15 mouse cellular contexts compared by ENCODE assay signal in genomic region chr8:112269598-112269997, GRCm38 (mm10).
A peak's percentile ranks its signal among the peaks of the same experiment; 100 is the strongest.
DNase-seq lines count a peak whose midpoint lies in the region; ATAC-seq and TF ChIP-seq lines count a peak whose summit lies in the region.
"Had no signal": no experiment of that assay in that cellular context is flagged by ENCODE, and none has a peak within 500 bp of the region (broad histone marks: within the 10 kb centered on the region; RNA-seq: fewer than 3 reads in every experiment).

No protein-coding gene starts in this region.

- peak; percentile 41 for TF ChIP-seq CTCF in midbrain, postnatal 0 days (IDR thresholded peaks at IDR 0.05)

- no peak overlapping the region for H3K9ac ChIP-seq in embryonic facial prominence, embryonic 11.5 days (replicated peaks; ENCODE audit: low read length)
- H3K9ac ChIP-seq in forebrain, embryonic 13.5 days, result 0 out of 2 replicates have a peak overlapping the region, but pooled peaks have one; percentile 27
- no peak overlapping the region for H3K9ac ChIP-seq in hindbrain, embryonic 15.5 days
- no peak overlapping the region for H3K9ac ChIP-seq in midbrain, postnatal 0 days (replicated peaks; ENCODE audit: low read length, poor library complexity, severe bottlenecking)
- H3K9ac ChIP-seq: lung, embryonic 14.5 days had no signal

- ATAC-seq in embryonic facial prominence, embryonic 11.5 days (replicated peaks; ENCODE audit: insufficient number of reproducible peaks, low FRiP score, low TSS enrichment, low read depth), result peak; percentile 62; the same call in 1 of the 2 replicates
- ATAC-seq in forebrain, embryonic 13.5 days, result peak; percentile 54
- peak; percentile 66 for ATAC-seq in hindbrain, embryonic 15.5 days (ENCODE audit: low FRiP score, low read depth)
- no peak for ATAC-seq in midbrain, postnatal 0 days (ENCODE audit: low FRiP score)
- ATAC-seq in erythroid progenitor cell, adult 5-6 weeks (replicated peaks; ENCODE audit: low FRiP score, poor library complexity, severe bottlenecking), result no peak

- WGBS in embryonic facial prominence, embryonic 11.5 days, result 53% methylated on average over 5 of the region's 5 CpGs
- 50% methylated on average over 5 of the region's 5 CpGs for WGBS in embryonic facial prominence, embryonic 10.5 days
- 6% methylated on average over 5 of the region's 5 CpGs for WGBS in forebrain, embryonic 13.5 days
- WGBS in hindbrain, embryonic 15.5 days, result 21% methylated on average over 5 of the region's 5 CpGs
- WGBS in midbrain, postnatal 0 days, result 19% methylated on average over 5 of the region's 5 CpGs

- H3K4me1 ChIP-seq in embryonic facial prominence, embryonic 11.5 days (ENCODE audit: control insufficient read depth, insufficient read depth, low read length), result no peaks in the 10 kb centered on the region
- no peaks in the 10 kb centered on the region; the same call in 1 of the 2 replicates for H3K4me1 ChIP-seq in embryonic facial prominence, embryonic 10.5 days
- H3K4me1 ChIP-seq in forebrain, embryonic 13.5 days, result peaks cover 22% of the 10 kb centered on the region
- H3K4me1 ChIP-seq in hindbrain, embryonic 15.5 days (replicated peaks), result peaks cover 16% of the 10 kb centered on the region
- H3K4me1 ChIP-seq in midbrain, postnatal 0 days (ENCODE audit: insufficient read depth, low read length), result peaks cover 6% of the 10 kb centered on the region; the same call in 1 of the 2 replicates

- H3K9me3 ChIP-seq in embryonic facial prominence, embryonic 11.5 days (replicated peaks; ENCODE audit: control insufficient read depth, low read length), result no peaks in the 10 kb centered on the region
- H3K9me3 ChIP-seq in embryonic facial prominence, embryonic 10.5 days, result no peaks in the 10 kb centered on the region
- H3K9me3 ChIP-seq in forebrain, embryonic 13.5 days (replicated peaks), result no peaks in the 10 kb centered on the region
- H3K9me3 ChIP-seq in hindbrain, embryonic 15.5 days, result no peaks in the 10 kb centered on the region
- H3K9me3 ChIP-seq in midbrain, postnatal 0 days (ENCODE audit: low read length), result no peaks in the 10 kb centered on the region

- no peaks in the 10 kb centered on the region for H3K36me3 ChIP-seq in embryonic facial prominence, embryonic 11.5 days (replicated peaks; ENCODE audit: control insufficient read depth, insufficient read depth, low read depth, low read length)
- H3K36me3 ChIP-seq in embryonic facial prominence, embryonic 10.5 days (replicated peaks), result no peaks in the 10 kb centered on the region
- no peaks in the 10 kb centered on the region for H3K36me3 ChIP-seq in forebrain, embryonic 13.5 days (ENCODE audit: poor library complexity, severe bottlenecking)
- no peaks in the 10 kb centered on the region for H3K36me3 ChIP-seq in hindbrain, embryonic 15.5 days
- no peaks in the 10 kb centered on the region for H3K36me3 ChIP-seq in midbrain, postnatal 0 days (ENCODE audit: insufficient read depth, low read length)

- no peak for DNase-seq in embryonic facial prominence, embryonic 11.5 days (ENCODE audit: low spot score)
- DNase-seq in embryonic facial prominence, embryonic 10.5 days (ENCODE audit: low spot score), result no peak
- no peak for DNase-seq in midbrain, postnatal 0 days (ENCODE audit: low spot score)
- DNase-seq in spleen, adult 18-20 months, result no peak
- no peak for DNase-seq in kidney, postnatal 14 days
- DNase-seq: adrenal gland, adult 8-10 months; gastrocnemius, adult 2 months; heart, postnatal 10 days; kidney, adult 11 months; kidney, postnatal 4 days; lung, embryonic 14.5 days; thymus, adult 18-20 months had no signal

- no peak overlapping the region for H3K4me3 ChIP-seq in embryonic facial prominence, embryonic 11.5 days (ENCODE audit: low read depth, low read length)
- H3K4me3 ChIP-seq in embryonic facial prominence, embryonic 10.5 days, result no peak overlapping the region
- peak overlapping the region; percentile 11 for H3K4me3 ChIP-seq in forebrain, embryonic 13.5 days
- no peak overlapping the region for H3K4me3 ChIP-seq in hindbrain, embryonic 15.5 days
- H3K4me3 ChIP-seq in midbrain, postnatal 0 days (ENCODE audit: low read depth, low read length), result no peak overlapping the region
- H3K4me3 ChIP-seq: gastrocnemius, adult 2 months had no signal

- H3K27me3 ChIP-seq in embryonic facial prominence, embryonic 11.5 days (ENCODE audit: control insufficient read depth, insufficient read depth, low read length), result no peaks in the 10 kb centered on the region
- H3K27me3 ChIP-seq in embryonic facial prominence, embryonic 10.5 days (replicated peaks; ENCODE audit: low read depth, poor library complexity, severe bottlenecking), result no peaks in the 10 kb centered on the region
- no peaks in the 10 kb centered on the region for H3K27me3 ChIP-seq in forebrain, embryonic 13.5 days
- H3K27me3 ChIP-seq in hindbrain, embryonic 15.5 days, result no peaks in the 10 kb centered on the region
- H3K27me3 ChIP-seq in midbrain, postnatal 0 days (ENCODE audit: insufficient read depth, low read length), result no peaks in the 10 kb centered on the region

- no peak overlapping the region for H3K4me2 ChIP-seq in embryonic facial prominence, embryonic 11.5 days (ENCODE audit: low read depth, low read length)
- peak overlapping the region; percentile 49 for H3K4me2 ChIP-seq in forebrain, embryonic 13.5 days
- peak overlapping the region; percentile 13 for H3K4me2 ChIP-seq in hindbrain, embryonic 15.5 days
- 0 out of 2 replicates have a peak overlapping the region, but pooled peaks have one; percentile 15 for H3K4me2 ChIP-seq in midbrain, postnatal 0 days (ENCODE audit: low read depth, low read length, poor library complexity, severe bottlenecking)
- H3K4me2 ChIP-seq: lung, embryonic 14.5 days had no signal

- H3K27ac ChIP-seq in embryonic facial prominence, embryonic 11.5 days (replicated peaks; ENCODE audit: low read depth, low read length), result no peak overlapping the region
- no peak overlapping the region for H3K27ac ChIP-seq in embryonic facial prominence, embryonic 10.5 days (replicated peaks)
- peak overlapping the region; percentile 86 for H3K27ac ChIP-seq in forebrain, embryonic 13.5 days
- H3K27ac ChIP-seq in hindbrain, embryonic 15.5 days (replicated peaks), result peak overlapping the region; percentile 60
- no peak overlapping the region for H3K27ac ChIP-seq in midbrain, postnatal 0 days (ENCODE audit: low read depth, low read length)
- H3K27ac ChIP-seq: gastrocnemius, adult 2 months had no signal

Comparison
In these comparisons a context has a peak if more than half of its experiments do, and no peak if none do; other contexts are left out.
1. ATAC-seq: peak in embryonic facial prominence, embryonic 11.5 days (single experiment), forebrain, embryonic 13.5 days (single experiment) and hindbrain, embryonic 15.5 days (single experiment); none in midbrain, postnatal 0 days (single experiment) and erythroid progenitor cell, adult 5-6 weeks (single experiment).
2. H3K27ac ChIP-seq: peak in forebrain, embryonic 13.5 days (single experiment) and hindbrain, embryonic 15.5 days (single experiment); none in embryonic facial prominence, embryonic 11.5 days (single experiment), embryonic facial prominence, embryonic 10.5 days (single experiment) and midbrain, postnatal 0 days (single experiment).